Mouse (Mus musculus) spleen, adult 2 months (tissue): ENCODE results near the gene Slc15a1.

Experiments
- CTCF ChIP-seq: fragments of 200-500 bp; IDR thresholded peaks from 2 replicates; pipeline ENCODE4 v1.5.1; 2011; ENCODE audit warnings: mild to moderate bottlenecking, inconsistent platforms; ENCODE audit not compliant: insufficient read depth, insufficient read length, insufficient replicate concordance; ENCODE audit errors: extremely low read depth
- POLR2A ChIP-seq: fragments of 200-500 bp; IDR thresholded peaks from 2 replicates; pipeline ENCODE4 v1.6.1; 2011; ENCODE audit warnings: low read depth, low read length, inconsistent platforms

DNA sequence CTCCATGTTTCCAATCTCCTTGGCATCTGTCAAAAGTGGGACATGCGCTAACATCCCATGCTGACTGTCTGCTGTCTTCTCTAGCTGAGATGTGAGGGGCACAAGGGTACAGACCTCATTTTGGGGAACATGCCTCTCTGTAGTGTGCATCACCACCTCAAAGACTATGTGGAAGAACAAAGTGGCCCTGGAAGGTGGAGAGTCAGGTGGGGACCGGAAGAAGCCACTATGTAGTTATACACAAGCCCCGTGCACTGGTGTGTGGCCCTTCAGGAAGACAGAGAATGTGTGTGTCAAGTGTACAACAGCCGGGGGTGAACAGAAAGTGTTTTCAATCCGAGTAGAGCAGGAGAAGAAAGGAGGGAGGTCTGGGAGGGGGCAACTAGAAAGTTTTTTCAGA is 47.5 kb upstream of the Slc15a1 start:
- TF ChIP-seq POLR2A, result no peak
- TF ChIP-seq CTCF, result no peak
